26 mouse cellular contexts compared by ENCODE assay signal in genomic region chr4:53239856-53240255, GRCm38 (mm10).
DNase-seq lines count a peak whose midpoint lies in the region; ATAC-seq and TF ChIP-seq lines count a peak whose summit lies in the region.
"Had no signal": no experiment of that assay in that cellular context is flagged by ENCODE, and none has a peak within 500 bp of the region (broad histone marks: within the 10 kb centered on the region; RNA-seq: fewer than 3 reads in every experiment).

No protein-coding gene starts in this region.

- no peaks in the 10 kb centered on the region for H3K27me3 ChIP-seq in heart, embryonic 11.5 days (ENCODE audit: control insufficient read depth, insufficient read depth, low read length)
- H3K27me3 ChIP-seq in C2C12 (ENCODE audit: control insufficient read depth, insufficient read depth, insufficient read length), result peaks cover 4% of the 10 kb centered on the region
- H3K27me3 ChIP-seq: limb, embryonic 12.5 days; midbrain, embryonic 15.5 days; neural tube, embryonic 13.5 days had no signal

- no peaks in the 10 kb centered on the region for H3K9me3 ChIP-seq in heart, embryonic 11.5 days (replicated peaks; ENCODE audit: control insufficient read depth, low read length)
- H3K9me3 ChIP-seq: limb, embryonic 12.5 days; midbrain, embryonic 15.5 days; neural tube, embryonic 13.5 days had no signal

- DNase-seq in heart, adult 11 months, result peak; percentile 88
- DNase-seq in left cerebral cortex, postnatal 10 days (ENCODE audit: extremely low spot score in 1 of 2, low spot score in 2 of 2), result no peak
- DNase-seq in kidney, adult 9 months, result no peak
- DNase-seq: adrenal gland, postnatal 10 days; B cell, adult 2 months; cerebellum, adult 2 months; cerebellum, postnatal 25 days; gastrocnemius, postnatal 10 days; heart, adult 2 months; heart, postnatal 4 days; kidney, adult 18-20 months; liver, postnatal 0 days; thymus, adult 18-20 months had no signal

- no peaks in the 10 kb centered on the region for H3K79me3 ChIP-seq in C2C12 (ENCODE audit: low read depth)

- H3K9ac ChIP-seq in heart, embryonic 11.5 days (ENCODE audit: low read depth, low read length), result no peak overlapping the region
- H3K9ac ChIP-seq: hindbrain, embryonic 14.5 days; limb, embryonic 12.5 days; liver, postnatal 0 days; midbrain, embryonic 15.5 days; neural tube, embryonic 13.5 days had no signal

- intact Hi-C loops in left cerebral cortex, postnatal 10 days (cut with DNase I), result no loop called here

- H3K4me3 ChIP-seq in heart, embryonic 11.5 days (ENCODE audit: low read depth, low read length), result no peak overlapping the region
- H3K4me3 ChIP-seq in C2C12 (ENCODE audit: insufficient read depth, poor library complexity, severe bottlenecking), result no peak overlapping the region
- H3K4me3 ChIP-seq: heart, adult 2 months; limb, embryonic 12.5 days; midbrain, embryonic 15.5 days; neural tube, embryonic 13.5 days had no signal

- no peak overlapping the region for H3ac ChIP-seq in C2C12 (ENCODE audit: control insufficient read depth, insufficient read length, low read depth)

- H3K36me3 ChIP-seq in heart, embryonic 11.5 days (ENCODE audit: control insufficient read depth, insufficient read depth, low read length), result no peaks in the 10 kb centered on the region
- no peaks in the 10 kb centered on the region for H3K36me3 ChIP-seq in C2C12 (ENCODE audit: control insufficient read depth, insufficient read depth)
- H3K36me3 ChIP-seq: limb, embryonic 12.5 days; midbrain, embryonic 15.5 days; neural tube, embryonic 13.5 days had no signal

- no peak overlapping the region for H3K4me2 ChIP-seq in heart, embryonic 11.5 days
- H3K4me2 ChIP-seq: hindbrain, embryonic 14.5 days; limb, embryonic 12.5 days; liver, embryonic 11.5 days; midbrain, embryonic 15.5 days; neural tube, embryonic 13.5 days had no signal

- H3K79me2 ChIP-seq in C2C12 (ENCODE audit: control insufficient read depth, insufficient read depth), result no peaks in the 10 kb centered on the region

- TF ChIP-seq CTCF in C2C12 (IDR thresholded peaks at IDR 0.05; ENCODE audit: control insufficient read depth, insufficient read depth, insufficient read length), result no peak

- H3K4me1 ChIP-seq in heart, embryonic 11.5 days (ENCODE audit: control insufficient read depth, insufficient read depth, low read length), result peaks cover 5% of the 10 kb centered on the region; the same call in 1 of the 2 replicates
- H3K4me1 ChIP-seq: limb, embryonic 12.5 days; midbrain, embryonic 15.5 days; neural tube, embryonic 13.5 days had no signal

- no peak overlapping the region for H3K27ac ChIP-seq in heart, embryonic 11.5 days (ENCODE audit: low read depth, low read length)
- H3K27ac ChIP-seq: heart, adult 2 months; hindbrain, embryonic 14.5 days; kidney, postnatal 0 days; limb, embryonic 12.5 days; midbrain, embryonic 15.5 days; neural tube, embryonic 13.5 days had no signal

- ATAC-seq in heart, embryonic 11.5 days (replicated peaks; ENCODE audit: insufficient number of reproducible peaks, low FRiP score, low TSS enrichment), result no peak
- peak; percentile 68 for ATAC-seq in common myeloid progenitor, adult 5-6 weeks (replicated peaks; ENCODE audit: low read depth, poor library complexity, severe bottlenecking)
- peak; percentile 31 for ATAC-seq in megakaryocyte-erythroid progenitor cell, adult 5-6 weeks (replicated peaks; ENCODE audit: low FRiP score, low TSS enrichment, poor library complexity, severe bottlenecking)
- ATAC-seq: forebrain, embryonic 14.5 days; inflammation-experienced regulatory T-cells, adult 6 months; liver, postnatal 0 days; lung, postnatal 0 days; midbrain, embryonic 15.5 days had no signal

- WGBS in heart, embryonic 11.5 days (ENCODE audit: insufficient replicate concordance), result 58% methylated on average over 5 of the region's 5 CpGs

TF ChIP-seq in C2C12, 6 proteins besides CTCF, POLR2A, EP300 and RAD21:
- TF ChIP-seq USF1 (IDR thresholded peaks at IDR 0.05; ENCODE audit: low read depth) (no peak), CEBPB (IDR thresholded peaks at IDR 0.05; ENCODE audit: low read depth) (no peak), MAX (IDR thresholded peaks at IDR 0.05) (peak; percentile 85), FOSL1 (IDR thresholded peaks at IDR 0.05; ENCODE audit: insufficient read depth, low read length, poor library complexity, severe bottlenecking) (peak; percentile 56), MYOD1 (IDR thresholded peaks at IDR 0.05; ENCODE audit: control insufficient read depth, insufficient read length, low read depth) (peak; percentile 30), MYOG (IDR thresholded peaks at IDR 0.05; ENCODE audit: control insufficient read depth, extremely low read depth, insufficient read length) (no peak)
